Mouse (Mus musculus) left cerebral cortex, postnatal 10 days (tissue): ENCODE data around the gene Als2cl. TPM values are rescaled to one million over a fixed set of nuclear protein-coding genes. Genes with fewer than 3 reads are reported as not detected.

ENCODE experiments used
- DNase-seq, 2 experiments: peaks; one replicate each; pipeline ENCODE4 v3.0.0; 2021 to 2022; ENCODE audit warnings: low spot score in 2 of 2, mixed read lengths in 1 of 2; ENCODE audit errors: extremely low spot score in 1 of 2
- intact Hi-C: fragments of 180-260 bp; cut with DNase I; formaldehyde crosslinking; loops from one replicate; pipeline ENCODE4 v1.15.1; 2025
- total RNA-seq, 2 experiments: library from RNA; stranded (reverse); gene quantifications; 2 replicates each; pipeline ENCODE4 v1.2.3; 2021

Als2cl gene
- total RNA-seq, 2 experiments from 2014 or later, result 7.8 to 8.4 TPM

- intact Hi-C loops, result no loop called here
- DNase-seq, result no peak
Observed at GRCm38 (mm10) chr9:110907838-110908630, 28.4 kb downstream of the Als2cl start.

GRCm38 (mm10) chr9:110908631-110909016, 29.0 kb downstream of the Als2cl start:
- no peak for DNase-seq
- intact Hi-C loops, result no loop called here

GRCm38 (mm10) chr9:110909371-110909967, 29.8 kb downstream of the Als2cl start:
- intact Hi-C loops, result no loop called here
- DNase-seq, result no peak

GRCm38 (mm10) chr9:110914631-110915236, 35.1 kb downstream of the Als2cl start:
- DNase-seq, result no peak
- intact Hi-C loops, result no loop called here

GRCm38 (mm10) chr9:110915466-110915865, 35.8 kb downstream of the Als2cl start:
- intact Hi-C loops, result no loop called here
- DNase-seq, result no peak

GRCm38 (mm10) chr9:110916786-110917185, 37.1 kb downstream of the Als2cl start, which contains the start of gene Fam240a:
Fam240a (minus strand) TSS chr9:110916861.
- no peak for DNase-seq
- intact Hi-C loops, result no loop called here

- intact Hi-C loops, result no loop called here
Observed at GRCm38 (mm10) chr9:110920665-110921419, 41.2 kb downstream of the Als2cl start.

GRCm38 (mm10) chr9:110922759-110923158, 43.1 kb downstream of the Als2cl start:
- intact Hi-C loops, result no loop called here
- peak; percentile 55 to 86 for DNase-seq

More at GRCm38 (mm10) chr9:110920665-110921419, 41.2 kb downstream of the Als2cl start:
- DNase-seq, result no peak

- no peak for DNase-seq
- intact Hi-C loops, result no loop called here
Observed at GRCm38 (mm10) chr9:110931573-110931972, 51.9 kb downstream of the Als2cl start.

- intact Hi-C loops, result no loop called here
Observed at GRCm38 (mm10) chr9:110933850-110934437, 54.3 kb downstream of the Als2cl start.

GRCm38 (mm10) chr9:110935941-110936340, 56.3 kb downstream of the Als2cl start:
- intact Hi-C loops, result no loop called here

More at GRCm38 (mm10) chr9:110933850-110934437, 54.3 kb downstream of the Als2cl start:
- DNase-seq, result peak; percentile 55 to 60

GRCm38 (mm10) chr9:110937506-110938490, 58.1 kb downstream of the Als2cl start:
- intact Hi-C loops, result no loop called here
- no peak for DNase-seq

More at GRCm38 (mm10) chr9:110935941-110936340, 56.3 kb downstream of the Als2cl start:
- no peak for DNase-seq

- DNase-seq, result no peak
- intact Hi-C loops, result loop anchor here (10.0 kb wide), 1 partner anchor 219 kb away; no protein-coding TSS in a partner anchor
Observed at GRCm38 (mm10) chr9:110944265-110944664, 64.6 kb downstream of the Als2cl start.

- no peak for DNase-seq
- intact Hi-C loops, result loop anchor here (10.0 kb wide), 1 partner anchor 221 kb away; no protein-coding TSS in a partner anchor
Observed at GRCm38 (mm10) chr9:110945343-110945742, 65.7 kb downstream of the Als2cl start.

- intact Hi-C loops, result loop anchor here (10.0 kb wide), 1 partner anchor 221 kb away; no protein-coding TSS in a partner anchor
- no peak for DNase-seq
Observed at GRCm38 (mm10) chr9:110945926-110946325, 66.3 kb downstream of the Als2cl start, which contains the start of gene Tdgf1. Tdgf1 (minus strand) TSS chr9:110946158.

GRCm38 (mm10) chr9:110946548-110947044, 66.9 kb downstream of the Als2cl start:
- intact Hi-C loops, result loop anchor here (10.0 kb wide), 1 partner anchor 222 kb away; no protein-coding TSS in a partner anchor
- no peak for DNase-seq

- intact Hi-C loops, result loop anchor here (10.0 kb wide), 1 partner anchor 222 kb away; no protein-coding TSS in a partner anchor
- peak in 1 of 2 experiments; percentile 1 for DNase-seq
Observed at GRCm38 (mm10) chr9:110947261-110947661, 67.6 kb downstream of the Als2cl start.
